Mouse (Mus musculus) liver, embryonic 15.5 days (tissue): ENCODE results near the gene H2-Ob. TPM values are rescaled to one million over a fixed set of nuclear protein-coding genes. Genes with fewer than 3 reads are reported as not detected.

Experiments used
- ATAC-seq: fragments of 200-750 bp; cut with Nextera tagmentation; 2 replicates; pipeline ENCODE4 v1.8.0; 2017; ENCODE audit warnings: moderate number of reproducible peaks, mild to moderate bottlenecking, moderate library complexity; ENCODE audit not compliant: insufficient read depth
- H3K27ac ChIP-seq: fragments of 300-500 bp; sonication (generic); replicated peaks from 2 replicates; pipeline ENCODE4 v1.5.1; 2015; ENCODE audit warnings: mild to moderate bottlenecking, inconsistent platforms
- H3K27me3 ChIP-seq: fragments of 300-500 bp; sonication (generic); 2 replicates; pipeline ENCODE4 v1.6.1; 2015; ENCODE audit warnings: mild to moderate bottlenecking, inconsistent platforms
- H3K36me3 ChIP-seq: fragments of 300-500 bp; sonication (generic); replicated peaks from 2 replicates; pipeline ENCODE4 v1.6.1; 2015; ENCODE audit warnings: moderate library complexity, mild to moderate bottlenecking, inconsistent platforms
- H3K4me1 ChIP-seq: fragments of 300-500 bp; sonication (generic); replicated peaks from 2 replicates; pipeline ENCODE4 v1.6.1; 2015; ENCODE audit warnings: inconsistent platforms
- H3K4me2 ChIP-seq: fragments of 300-500 bp; sonication (generic); 2 replicates; pipeline ENCODE4 v1.6.1; 2015; ENCODE audit warnings: moderate library complexity, mild to moderate bottlenecking, inconsistent platforms
- H3K4me3 ChIP-seq: fragments of 300-500 bp; sonication (generic); replicated peaks from 2 replicates; pipeline ENCODE4 v1.5.1; 2015; ENCODE audit warnings: mild to moderate bottlenecking, inconsistent platforms
- H3K9ac ChIP-seq: fragments of 300-500 bp; sonication (generic); 2 replicates; pipeline ENCODE4 v1.6.1; 2015; ENCODE audit warnings: moderate library complexity, mild to moderate bottlenecking, inconsistent platforms
- H3K9me3 ChIP-seq: fragments of 300-500 bp; sonication (generic); replicated peaks from 2 replicates; pipeline ENCODE4 v1.6.1; 2016; ENCODE audit warnings: inconsistent platforms
- WGBS: fragments of 180-500 bp; shearing (Covaris S2); methylation state at CpG from one replicate; pipeline ENCODE4 v1.1.7; 2015; ENCODE audit warnings: mixed read lengths; ENCODE audit not compliant: insufficient replicate concordance; 5-methylcytosine and 5-hydroxymethylcytosine counted together
- polyA plus RNA-seq: library from polyadenylated mRNA; unstranded; fragments of >200 nt; fragmentation: Nextera tagmentation; extraction: Ambion mirVana; gene quantifications from 2 replicates; pipeline ENCODE4 v1.2.1, GENCODE M21; 2015

The H2-Ob gene
- polyA plus RNA-seq, 1 experiment from 2014 or later: 0.31 TPM

DNA sequence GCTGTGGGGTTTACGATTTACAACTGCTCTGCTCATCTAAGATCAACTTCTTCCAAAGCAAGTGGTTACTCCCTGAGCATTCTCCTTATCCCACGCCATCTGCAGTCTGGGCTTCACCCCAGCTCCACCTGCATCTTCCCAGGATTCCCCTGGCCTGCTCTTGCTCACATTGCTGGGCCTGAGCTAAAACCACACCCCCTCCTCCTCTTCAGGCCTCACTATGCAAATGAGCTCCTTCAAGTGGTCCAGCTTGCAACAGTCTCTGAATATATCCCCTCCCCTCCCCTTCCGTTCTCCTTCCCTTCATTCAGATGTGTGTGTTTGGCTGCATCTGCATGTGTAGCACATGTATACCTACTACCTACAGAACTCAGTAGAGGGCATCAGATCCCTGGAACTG lies 60.7 kb downstream of the H2-Ob start:
- Histone ChIP-seq H3K36me3 (no peaks in the 10 kb centered on the region), H3K4me1 (no peaks in the 10 kb centered on the region), H3K4me3 (no peak overlapping the region), H3K9me3 (no peaks in the 10 kb centered on the region), H3K27me3 (0 out of 2 replicates have a peak, but pooled peaks cover 7% of the 10 kb centered on the region), H3K27ac (no peak overlapping the region), H3K9ac (no peak overlapping the region), H3K4me2 (no peak overlapping the region)
- WGBS: 60% methylated on average over 3 of the region's 3 CpGs
- no peak for ATAC-seq

DNA sequence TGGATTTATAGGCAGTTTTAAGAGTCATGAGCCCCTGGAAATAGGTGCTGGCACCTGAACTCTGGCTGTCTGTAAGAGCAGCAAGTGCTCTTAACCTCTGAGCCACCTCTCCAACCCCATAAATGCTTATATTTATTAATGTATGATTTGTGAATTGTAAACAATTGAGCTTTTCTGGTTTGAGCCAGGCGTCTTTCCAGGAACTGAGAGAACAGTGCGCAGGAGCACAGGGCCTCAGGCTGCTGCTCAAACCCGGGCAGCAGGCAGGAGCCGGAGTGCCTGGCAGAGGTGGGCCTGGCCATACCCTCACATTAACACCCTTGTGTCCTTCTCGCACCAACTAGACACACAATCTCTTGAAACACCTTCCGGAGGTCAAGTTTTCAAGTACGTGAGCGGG lies 61.4 kb downstream of the H2-Ob start:
- Histone ChIP-seq H3K4me1 (no peaks in the 10 kb centered on the region), H3K27ac (no peak overlapping the region), H3K36me3 (no peaks in the 10 kb centered on the region), H3K9me3 (no peaks in the 10 kb centered on the region), H3K9ac (no peak overlapping the region), H3K4me2 (no peak overlapping the region), H3K27me3 (0 out of 2 replicates have a peak, but pooled peaks cover 7% of the 10 kb centered on the region), H3K4me3 (no peak overlapping the region)
- 79% methylated on average over 8 of the region's 8 CpGs for WGBS
- no peak for ATAC-seq

DNA sequence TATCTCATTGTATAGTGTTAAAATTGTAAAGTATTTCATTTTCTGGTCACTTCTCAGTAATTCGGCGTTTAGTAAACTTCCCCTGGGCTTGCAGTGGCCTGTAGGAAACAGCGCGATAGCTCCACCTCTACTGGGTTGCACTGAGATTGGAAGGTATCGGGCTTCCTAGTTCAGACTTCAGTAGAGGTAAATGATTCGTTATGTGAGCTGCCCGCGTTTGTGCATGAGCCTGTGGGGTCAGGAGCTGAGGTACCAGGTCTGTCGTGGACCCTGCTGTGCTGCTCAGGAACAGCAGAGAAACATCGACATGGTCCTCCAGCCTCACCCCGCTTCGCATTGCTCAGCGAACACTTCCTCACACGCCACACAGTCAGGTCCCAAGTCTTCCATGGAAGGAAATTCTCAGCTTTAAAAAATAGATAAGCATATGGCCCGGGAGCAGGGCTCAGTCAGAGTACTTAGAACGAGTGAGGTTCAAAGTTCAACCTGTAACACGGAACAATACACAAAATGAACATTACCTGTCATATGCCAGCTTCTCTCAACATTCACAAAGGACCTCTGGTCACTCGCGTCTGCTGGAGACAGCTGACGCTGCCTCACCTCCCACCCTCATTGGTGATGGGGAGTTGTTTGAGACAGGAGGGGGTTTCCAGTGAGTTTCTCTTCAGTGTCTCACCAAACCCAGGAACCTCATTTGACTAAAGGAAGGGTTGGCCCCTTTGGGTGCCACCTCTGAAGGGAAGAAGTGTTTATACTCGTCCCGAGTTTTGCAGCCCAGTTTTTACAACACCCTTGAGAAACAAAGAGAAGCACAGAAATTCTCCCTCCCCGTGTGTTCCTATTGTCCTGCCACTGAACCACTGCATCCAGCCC lies 62.2 kb downstream of the H2-Ob start:
- no peaks in the 10 kb centered on the region for H3K4me1 ChIP-seq
- no peak overlapping the region for H3K4me3 ChIP-seq
- no peak for ATAC-seq
- H3K27ac ChIP-seq: no peak overlapping the region
- H3K36me3 ChIP-seq: no peaks in the 10 kb centered on the region
- no peak overlapping the region for H3K4me2 ChIP-seq
- WGBS: 65% methylated on average over 23 of the region's 23 CpGs
- 0 out of 2 replicates have a peak, but pooled peaks cover 7% of the 10 kb centered on the region for H3K27me3 ChIP-seq
- H3K9me3 ChIP-seq: no peaks in the 10 kb centered on the region
- no peak overlapping the region for H3K9ac ChIP-seq

DNA sequence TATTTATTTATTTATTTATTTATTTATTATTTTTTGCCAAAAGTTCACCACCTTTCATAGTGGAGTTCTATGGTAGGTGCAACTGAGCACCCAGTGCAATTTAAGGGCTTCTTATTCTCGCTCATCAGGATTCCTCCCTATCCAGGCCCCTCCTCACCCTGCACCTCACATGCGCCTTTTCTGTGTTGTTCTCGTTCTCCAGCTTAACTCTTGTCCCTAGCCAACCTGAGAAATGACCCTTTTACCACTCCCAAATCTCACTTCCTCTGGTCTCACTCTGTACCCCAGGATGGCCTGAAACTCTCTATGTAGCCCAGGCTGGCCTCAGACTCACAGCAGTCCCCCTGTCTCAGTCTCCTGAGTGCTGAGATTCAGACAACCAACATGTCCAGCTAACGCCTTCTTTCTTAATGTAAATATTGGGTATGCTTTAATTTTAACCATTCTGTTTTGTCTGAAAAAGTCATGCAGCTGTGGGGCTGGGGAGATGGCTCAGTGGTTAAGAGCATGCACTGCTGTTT lies 63.0 kb downstream of the H2-Ob start:
- H3K9me3 ChIP-seq: no peaks in the 10 kb centered on the region
- no peak overlapping the region for H3K9ac ChIP-seq
- no peaks in the 10 kb centered on the region for H3K4me1 ChIP-seq
- no peak overlapping the region for H3K4me3 ChIP-seq
- H3K27ac ChIP-seq: no peak overlapping the region
- 0 out of 2 replicates have a peak, but pooled peaks cover 2% of the 10 kb centered on the region for H3K27me3 ChIP-seq
- no peak overlapping the region for H3K4me2 ChIP-seq
- ATAC-seq: no peak
- H3K36me3 ChIP-seq: no peaks in the 10 kb centered on the region
- WGBS: 69% methylated on average over 4 of the region's 4 CpGs

DNA sequence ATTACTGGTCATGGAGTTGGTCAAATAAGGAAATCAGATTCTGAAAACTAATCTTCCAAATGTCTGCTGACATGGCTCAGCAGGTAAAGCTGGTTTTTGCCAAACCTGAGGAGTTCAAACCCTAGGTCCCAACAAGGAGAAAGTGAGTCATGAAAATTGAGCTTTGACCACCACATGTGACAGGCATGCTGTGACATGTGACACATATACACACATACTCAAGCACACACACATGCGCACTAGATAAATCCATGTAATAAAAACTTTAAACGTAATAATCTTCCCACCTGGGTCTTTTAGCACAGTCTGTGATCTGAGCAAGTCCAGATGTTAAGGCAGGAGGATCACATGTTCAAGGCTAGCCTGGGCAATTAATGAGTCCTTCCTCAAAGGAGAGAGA lies 65.1 kb downstream of the H2-Ob start:
- ATAC-seq: no peak
- Histone ChIP-seq H3K27ac (no peak overlapping the region), H3K9me3 (no peaks in the 10 kb centered on the region), H3K4me2 (no peak overlapping the region), H3K4me3 (no peak overlapping the region), H3K27me3 (peaks cover 3% of the 10 kb centered on the region; the same call in 1 of the 2 replicates), H3K36me3 (no peaks in the 10 kb centered on the region), H3K9ac (no peak overlapping the region), H3K4me1 (no peaks in the 10 kb centered on the region)
- 58% methylated on average over 2 of the region's 2 CpGs for WGBS

Other genes with a start within 250 kb of the H2-Ob start
- 123 and 165 TPM in 2 replicates for gene H2-K1, start 238.6 kb upstream of the H2-Ob start, polyA plus RNA-seq
- 5.5 and 7.2 TPM in 2 replicates for gene Ring1, start 214.2 kb upstream of the H2-Ob start, polyA plus RNA-seq
- 30.7 and 37.0 TPM in 2 replicates for gene H2-Ke6, start 210.8 kb upstream of the H2-Ob start, polyA plus RNA-seq
- gene Slc39a7, start 207.2 kb upstream of the H2-Ob start, polyA plus RNA-seq: 56.3 and 68.5 TPM in 2 replicates
- gene Rxrb, start 207.1 kb upstream of the H2-Ob start, polyA plus RNA-seq: 16.7 and 19.3 TPM in 2 replicates
- 0.59 and 0.79 TPM in 2 replicates for gene Col11a2, start 199.5 kb upstream of the H2-Ob start, polyA plus RNA-seq
- 0.17 and 0.40 TPM in 2 replicates for gene H2-Oa, start 146.6 kb upstream of the H2-Ob start, polyA plus RNA-seq
- 6.4 TPM in 2 replicates for gene H2-DMa, start 119.4 kb upstream of the H2-Ob start, polyA plus RNA-seq
- 37.8 and 40.1 TPM in 2 replicates for gene Brd2, start 116.3 kb upstream of the H2-Ob start, polyA plus RNA-seq
- 0.54 and 1.0 TPM in 2 replicates for gene H2-DMb2, start 95.6 kb upstream of the H2-Ob start, polyA plus RNA-seq
- gene H2-DMb1, start 85.8 kb upstream of the H2-Ob start, polyA plus RNA-seq: 1.6 and 1.7 TPM in 2 replicates
- 4.2 and 4.8 TPM in 2 replicates for gene Tap1, start 51.4 kb upstream of the H2-Ob start, polyA plus RNA-seq
- gene Psmb9, start 51.1 kb upstream of the H2-Ob start, polyA plus RNA-seq: 10.6 and 11.2 TPM in 2 replicates
- gene Psmb8, start 41.2 kb upstream of the H2-Ob start, polyA plus RNA-seq: 21.9 and 22.8 TPM in 2 replicates
- gene Tap2, start 35.4 kb upstream of the H2-Ob start, polyA plus RNA-seq: 7.2 and 7.4 TPM in 2 replicates
- gene H2-Ab1, start 18.8 kb downstream of the H2-Ob start, polyA plus RNA-seq: 6.6 and 9.3 TPM in 2 replicates
- gene H2-Aa, start 48.9 kb downstream of the H2-Ob start, polyA plus RNA-seq: 2.6 and 2.8 TPM in 2 replicates
- gene H2-Eb1, start 67.0 kb downstream of the H2-Ob start, polyA plus RNA-seq: 1.7 and 1.8 TPM in 2 replicates
- not detected in 2 replicates for gene H2-Eb2, start 86.8 kb downstream of the H2-Ob start, polyA plus RNA-seq
- 0.03 TPM in 1 of 2 replicates, not detected in the other for gene Btnl2, start 115.9 kb downstream of the H2-Ob start, polyA plus RNA-seq
- 0.05 TPM in 1 of 2 replicates, not detected in the other for gene Btnl1, start 138.2 kb downstream of the H2-Ob start, polyA plus RNA-seq
- gene BC051142, start 159.9 kb downstream of the H2-Ob start, polyA plus RNA-seq: not detected in 2 replicates
- gene Btnl4, start 238.4 kb downstream of the H2-Ob start, polyA plus RNA-seq: not detected in 2 replicates